Mouse (Mus musculus) neural tube, embryonic 10.5 days (tissue): ENCODE data around the gene 3110040M04Rik.
"Not testable (repeated sequence)": the region's sequence is repeated elsewhere in the genome, so short reads cannot be mapped to it uniquely, and the experiment has no call there.

Experiments used
- DNase-seq: peaks from one replicate; pipeline ENCODE4 v3.0.0-alpha.2; 2017; ENCODE audit warnings: low spot score; ENCODE audit errors: extremely low spot score

The 3110040M04Rik gene

GRCm38 (mm10) chr1:151192075-151192474 lies 11.8 kb upstream of the 3110040M04Rik start, which contains the start of gene Gm8947:
TSS of gene Gm8947 (plus strand) at chr1:151192376.
- DNase-seq: not testable (repeated sequence)

- not testable (repeated sequence) for DNase-seq
Measured at GRCm38 (mm10) chr1:151192739-151193138, 11.2 kb upstream of the 3110040M04Rik start.

GRCm38 (mm10) chr1:151195986-151196385 lies 7.9 kb upstream of the 3110040M04Rik start:
- DNase-seq: not testable (repeated sequence)

GRCm38 (mm10) chr1:151196690-151197089 lies 7.2 kb upstream of the 3110040M04Rik start:
- not testable (repeated sequence) for DNase-seq

- DNase-seq: not testable (repeated sequence)
Measured at GRCm38 (mm10) chr1:151198120-151198519, 5.8 kb upstream of the 3110040M04Rik start, which contains the start of gene Gm47995. TSS of gene Gm47995 (plus strand) at chr1:151198448.

- DNase-seq: not testable (repeated sequence)
Measured at GRCm38 (mm10) chr1:151200620-151201019, 3.3 kb upstream of the 3110040M04Rik start.

GRCm38 (mm10) chr1:151202771-151203170 lies 1.1 kb upstream of the 3110040M04Rik start:
- DNase-seq: not testable (repeated sequence)

GRCm38 (mm10) chr1:151208493-151208892 lies 4.6 kb downstream of the 3110040M04Rik start:
- DNase-seq: not testable (repeated sequence)

GRCm38 (mm10) chr1:151208944-151209343 lies 5.0 kb downstream of the 3110040M04Rik start:
- DNase-seq: not testable (repeated sequence)

GRCm38 (mm10) chr1:151209824-151210355 lies 6.0 kb downstream of the 3110040M04Rik start, which contains the start of gene Gm47996:
TSS of gene Gm47996 (plus strand) at chr1:151210131.
- DNase-seq: not testable (repeated sequence)

GRCm38 (mm10) chr1:151211666-151212065 lies 7.7 kb downstream of the 3110040M04Rik start:
- DNase-seq: not testable (repeated sequence)

GRCm38 (mm10) chr1:151214862-151215261 lies 10.9 kb downstream of the 3110040M04Rik start:
- DNase-seq: no peak

GRCm38 (mm10) chr1:151215985-151216384 lies 12.1 kb downstream of the 3110040M04Rik start:
- no peak for DNase-seq

- no peak for DNase-seq
Measured at GRCm38 (mm10) chr1:151216417-151216816, 12.5 kb downstream of the 3110040M04Rik start.

GRCm38 (mm10) chr1:151219045-151219444 lies 15.1 kb downstream of the 3110040M04Rik start:
- no peak for DNase-seq

GRCm38 (mm10) chr1:151220098-151220497 lies 16.2 kb downstream of the 3110040M04Rik start:
- DNase-seq: no peak

- no peak for DNase-seq
Measured at GRCm38 (mm10) chr1:151222561-151223267, 18.8 kb downstream of the 3110040M04Rik start.

- DNase-seq: no peak
Measured at GRCm38 (mm10) chr1:151223377-151223776, 19.5 kb downstream of the 3110040M04Rik start.

- no peak for DNase-seq
Measured at GRCm38 (mm10) chr1:151224536-151224935, 20.6 kb downstream of the 3110040M04Rik start.

- DNase-seq: no peak
Measured at GRCm38 (mm10) chr1:151227506-151227905, 23.6 kb downstream of the 3110040M04Rik start.

GRCm38 (mm10) chr1:151228320-151228989 lies 24.5 kb downstream of the 3110040M04Rik start:
- DNase-seq: no peak

GRCm38 (mm10) chr1:151232346-151232745 lies 28.4 kb downstream of the 3110040M04Rik start:
- no peak for DNase-seq
